Mouse (Mus musculus) forelimb bud, embryonic 11.5 days (tissue): Measurements from ENCODE around the gene Prdm16.
A peak's percentile ranks its signal among the peaks of the same experiment; 100 is the strongest.

Source experiments
- DNase-seq: peaks from one replicate; pipeline ENCODE4 v3.0.0-alpha.2; 2012; ENCODE audit warnings: low read depth, low spot score

Prdm16 gene

GRCm38 (mm10) chr4:154603663-154604441, 32.8 kb downstream of the Prdm16 start:
- DNase-seq, result no peak

GRCm38 (mm10) chr4:154602409-154602808, 34.3 kb downstream of the Prdm16 start:
- DNase-seq, result no peak

GRCm38 (mm10) chr4:154601006-154601405, 35.7 kb downstream of the Prdm16 start:
- DNase-seq, result no peak

GRCm38 (mm10) chr4:154599977-154600376, 36.7 kb downstream of the Prdm16 start:
- peak; percentile 71 for DNase-seq

GRCm38 (mm10) chr4:154598357-154598756, 38.3 kb downstream of the Prdm16 start:
- DNase-seq, result no peak

GRCm38 (mm10) chr4:154596805-154597204, 39.9 kb downstream of the Prdm16 start:
- no peak for DNase-seq

- peak; percentile 50 for DNase-seq
Measured at GRCm38 (mm10) chr4:154594761-154595556, 41.7 kb downstream of the Prdm16 start.

GRCm38 (mm10) chr4:154594116-154594760, 42.4 kb downstream of the Prdm16 start:
- DNase-seq, result no peak

GRCm38 (mm10) chr4:154592562-154592961, 44.1 kb downstream of the Prdm16 start:
- no peak for DNase-seq

GRCm38 (mm10) chr4:154590910-154591309, 45.8 kb downstream of the Prdm16 start:
- no peak for DNase-seq

GRCm38 (mm10) chr4:154586334-154586733, 50.3 kb downstream of the Prdm16 start:
- no peak for DNase-seq

GRCm38 (mm10) chr4:154585779-154586178, 50.9 kb downstream of the Prdm16 start:
- DNase-seq, result no peak

- DNase-seq, result no peak
Measured at GRCm38 (mm10) chr4:154583712-154584111, 53.0 kb downstream of the Prdm16 start.

- no peak for DNase-seq
Measured at GRCm38 (mm10) chr4:154582607-154583236, 54.0 kb downstream of the Prdm16 start.

GRCm38 (mm10) chr4:154581261-154581886, 55.3 kb downstream of the Prdm16 start:
- DNase-seq, result no peak

- no peak for DNase-seq
Measured at GRCm38 (mm10) chr4:154574208-154574875, 62.3 kb downstream of the Prdm16 start.

- no peak for DNase-seq
Measured at GRCm38 (mm10) chr4:154570451-154570881, 66.2 kb downstream of the Prdm16 start.

- peak; percentile 58 for DNase-seq
Measured at GRCm38 (mm10) chr4:154569845-154570244, 66.8 kb downstream of the Prdm16 start.

- DNase-seq, result no peak
Measured at GRCm38 (mm10) chr4:154568798-154569197, 67.9 kb downstream of the Prdm16 start.

GRCm38 (mm10) chr4:154567942-154568341, 68.7 kb downstream of the Prdm16 start:
- DNase-seq, result no peak

GRCm38 (mm10) chr4:154563201-154563600, 73.5 kb downstream of the Prdm16 start:
- DNase-seq, result no peak
